Mouse (Mus musculus) G1E (cell line): Measurements from ENCODE around the gene Scfd2. TPM values are rescaled to one million over a fixed set of nuclear protein-coding genes. Genes with fewer than 3 reads are reported as not detected.

ENCODE experiments used
- ATAC-seq: 2 replicates; pipeline ENCODE4 v1.8.0; 2016; ENCODE audit warnings: mild to moderate bottlenecking; ENCODE audit not compliant: insufficient number of reproducible peaks, poor library complexity, low FRiP score, severe bottlenecking; ENCODE audit errors: extremely low read depth
- DNase-seq: peaks from one replicate; pipeline ENCODE4 v3.0.0; 2012; ENCODE audit warnings: low spot score
- H3K27me3 ChIP-seq: 2 replicates; pipeline ENCODE4 v1.6.1; 2012; ENCODE audit warnings: mild to moderate bottlenecking, low read length, inconsistent platforms; ENCODE audit not compliant: insufficient read depth
- H3K36me3 ChIP-seq: replicated peaks from 2 replicates; pipeline ENCODE3; 2012; ENCODE audit warnings: mild to moderate bottlenecking, inconsistent platforms
- H3K4me1 ChIP-seq: 2 replicates; pipeline ENCODE4 v1.6.1; 2012; ENCODE audit warnings: low read depth, low read length, inconsistent platforms, mixed read lengths; ENCODE audit not compliant: insufficient read depth
- H3K4me3 ChIP-seq: 2 replicates; pipeline ENCODE4 v1.5.1; 2012; ENCODE audit warnings: low read depth, mild to moderate bottlenecking, inconsistent platforms, low read length, moderate library complexity, mixed read lengths
- H3K9me3 ChIP-seq: replicated peaks from 2 replicates; pipeline ENCODE4 v1.6.1; 2012; ENCODE audit warnings: inconsistent platforms
- CTCF ChIP-seq: IDR thresholded peaks from 2 replicates; pipeline ENCODE4 v1.5.1; 2012; ENCODE audit warnings: low read depth, low read length, inconsistent platforms, mixed read lengths
- GATA1 ChIP-seq: IDR thresholded peaks from 2 replicates; pipeline ENCODE4 v1.6.1; 2012; ENCODE audit warnings: borderline replicate concordance, low read length, inconsistent platforms, mixed read lengths
- GATA2 ChIP-seq: IDR thresholded peaks from 2 replicates; pipeline ENCODE4 v1.6.1; 2012; ENCODE audit warnings: low read depth, low read length, inconsistent platforms, borderline replicate concordance
- POLR2AphosphoS5 ChIP-seq: IDR thresholded peaks from 2 replicates; pipeline ENCODE4 v1.6.1; 2012; ENCODE audit warnings: low read depth, low read length, inconsistent platforms; ENCODE audit not compliant: insufficient replicate concordance
- TAL1 ChIP-seq: conservative IDR thresholded peaks from 2 replicates; pipeline ENCODE4 v1.6.1; 2012; ENCODE audit warnings: low read depth, low read length, inconsistent platforms, mixed read lengths
- polyA plus RNA-seq: library from polyadenylated mRNA; stranded (reverse); fragments of >175 nt; gene quantifications from 2 replicates; pipeline ENCODE4 v1.2.3, GENCODE M21; 2012
- total RNA-seq, 2 experiments: library from RNA; stranded (forward) in 1 of 2; stranded (reverse) in 1 of 2; fragments of 200-1000 nt in 1 of 2; fragments of >200 nt in 1 of 2; fragmentation: Nextera tagmentation in 1 of 2; gene quantifications; 2 replicates each; pipeline ENCODE4 v1.2.3; 2014 to 2017

The Scfd2 gene
- total and polyA plus RNA-seq, 3 experiments = 5.1 to 12.3 (median 8.9) TPM

DNA sequence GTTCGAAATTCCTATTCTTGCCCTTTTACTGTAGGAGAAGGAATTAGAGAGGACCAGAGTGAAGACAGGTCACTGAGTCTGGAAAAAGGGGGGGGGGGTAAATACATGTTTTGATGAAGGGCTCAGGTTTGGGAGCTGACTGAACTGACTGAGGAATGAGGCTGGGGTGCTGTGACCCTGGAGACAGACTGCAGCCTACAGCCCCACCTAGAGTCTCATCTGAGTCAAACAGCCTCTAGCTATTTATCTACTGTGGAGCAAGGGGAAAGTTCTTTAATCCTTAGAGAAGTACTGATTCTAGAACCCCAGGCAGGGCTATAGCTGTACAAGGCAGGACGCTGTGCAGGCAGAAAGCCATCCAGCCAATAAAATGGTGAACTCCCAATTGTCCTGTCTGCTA is 239.5 kb downstream of the Scfd2 start:
- no peaks in the 10 kb centered on the region; the same call in 1 of the 2 replicates for H3K27me3 ChIP-seq
- no peak for TF ChIP-seq TAL1
- TF ChIP-seq CTCF = no peak
- TF ChIP-seq GATA2 = no peak
- no peak for TF ChIP-seq POLR2AphosphoS5
- no peak for TF ChIP-seq GATA1
- no peaks in the 10 kb centered on the region for H3K4me1 ChIP-seq
- ATAC-seq (no peak), DNase-seq (no peak)
- H3K4me3 ChIP-seq = no peak overlapping the region
- no peaks in the 10 kb centered on the region for H3K9me3 ChIP-seq
- H3K36me3 ChIP-seq = peaks cover 4% of the 10 kb centered on the region

DNA sequence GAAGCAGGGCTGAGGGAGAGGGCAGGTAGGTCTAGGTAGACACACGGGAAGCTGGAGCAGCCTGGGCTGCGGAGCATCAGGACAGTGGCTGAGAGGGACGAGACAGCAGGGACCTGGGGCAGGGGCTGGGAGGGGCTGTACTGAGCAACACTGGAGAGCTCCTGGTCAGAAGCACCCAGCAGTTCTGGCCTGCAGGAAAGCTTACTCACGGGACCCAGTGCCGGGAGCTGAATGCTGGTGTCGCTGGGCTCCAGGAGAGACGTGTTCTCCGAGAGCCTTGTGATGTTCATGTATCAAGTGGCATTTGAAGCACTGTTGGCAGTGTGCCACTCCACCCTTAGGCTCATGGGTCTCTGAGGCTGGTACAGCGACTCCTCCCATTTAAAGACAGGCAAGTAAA is 240.0 kb downstream of the Scfd2 start:
- H3K4me3 ChIP-seq = no peak overlapping the region
- no peaks in the 10 kb centered on the region for H3K9me3 ChIP-seq
- DNase-seq (no peak), ATAC-seq (no peak)
- no peaks in the 10 kb centered on the region for H3K4me1 ChIP-seq
- H3K27me3 ChIP-seq = no peaks in the 10 kb centered on the region; the same call in 1 of the 2 replicates
- H3K36me3 ChIP-seq = peaks cover 4% of the 10 kb centered on the region
- TF ChIP-seq TAL1 (no peak), GATA1 (no peak), GATA2 (no peak), POLR2AphosphoS5 (no peak), CTCF (no peak)

DNA sequence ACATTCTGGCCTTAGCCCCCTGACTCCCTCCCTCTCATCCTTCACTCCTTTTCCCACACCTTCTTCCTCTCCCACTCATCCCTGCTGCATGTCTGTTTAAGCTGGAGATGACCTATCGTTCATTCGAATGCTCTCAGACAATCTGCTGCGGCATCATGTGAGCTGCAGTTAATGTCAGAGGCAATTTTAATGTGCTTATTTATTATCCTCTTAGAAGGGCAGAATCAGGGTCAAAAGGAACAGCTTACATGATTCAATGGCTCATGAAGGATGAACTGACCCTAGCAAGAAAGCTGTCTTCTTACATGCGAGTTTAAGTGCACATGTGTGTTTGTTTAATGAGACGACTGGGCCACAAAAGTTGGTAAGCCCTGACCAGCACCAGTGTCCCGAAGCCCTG is 241.6 kb downstream of the Scfd2 start:
- DNase-seq = no peak
- Histone ChIP-seq H3K4me3 (no peak overlapping the region), H3K9me3 (no peaks in the 10 kb centered on the region), H3K27me3 (no peaks in the 10 kb centered on the region; the same call in 1 of the 2 replicates), H3K4me1 (peaks cover 8% of the 10 kb centered on the region), H3K36me3 (peaks cover 4% of the 10 kb centered on the region)
- TF ChIP-seq GATA2 = no peak
- no peak for TF ChIP-seq POLR2AphosphoS5
- no peak for TF ChIP-seq TAL1
- TF ChIP-seq CTCF = no peak
- TF ChIP-seq GATA1 = no peak
- ATAC-seq = no peak

DNA sequence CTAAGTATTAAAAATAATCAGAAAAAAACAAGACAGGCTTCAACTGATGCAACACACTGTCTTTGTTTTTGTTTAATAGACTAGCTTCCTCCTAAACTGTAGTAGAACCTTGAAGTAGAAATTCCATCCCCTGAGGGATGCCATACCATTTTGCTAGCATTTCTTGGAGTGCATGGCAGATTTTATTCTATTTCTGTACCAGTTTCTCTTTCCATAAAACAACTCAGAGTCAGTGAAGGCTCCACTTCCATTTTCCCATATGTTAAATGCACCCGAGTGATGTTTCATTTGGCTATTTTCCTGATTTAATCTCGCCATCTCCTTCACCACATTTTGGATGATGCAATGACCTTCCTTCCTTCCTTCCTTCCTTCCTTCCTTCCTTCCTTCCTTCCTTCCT is 243.4 kb downstream of the Scfd2 start:
- no peak overlapping the region for H3K4me3 ChIP-seq
- ATAC-seq (no peak), DNase-seq (no peak)
- TF ChIP-seq GATA1 = no peak
- no peaks in the 10 kb centered on the region for H3K9me3 ChIP-seq
- H3K36me3 ChIP-seq = peaks cover 4% of the 10 kb centered on the region
- peaks cover 8% of the 10 kb centered on the region for H3K4me1 ChIP-seq
- no peaks in the 10 kb centered on the region for H3K27me3 ChIP-seq

DNA sequence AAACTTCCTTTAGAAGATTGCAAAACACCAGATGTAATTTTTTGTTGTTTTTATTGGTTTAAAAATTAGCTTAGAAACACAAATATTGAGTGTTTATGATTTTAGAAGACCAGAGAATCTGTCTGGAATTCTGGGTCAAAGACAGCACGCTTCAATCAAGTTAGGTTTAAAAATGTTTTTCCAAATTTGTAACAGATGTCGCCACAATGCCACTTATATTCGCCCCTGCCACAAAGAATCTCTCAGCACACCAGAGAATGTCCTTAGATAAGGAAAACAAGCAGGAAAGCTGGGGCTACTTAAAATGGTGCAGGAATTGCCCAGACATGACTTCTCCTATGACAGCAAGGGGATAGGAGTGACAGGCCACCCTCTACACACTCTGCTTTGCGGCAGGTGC is 245.3 kb downstream of the Scfd2 start:
- Histone ChIP-seq H3K4me1 (peaks cover 8% of the 10 kb centered on the region), H3K9me3 (no peaks in the 10 kb centered on the region), H3K36me3 (no peaks in the 10 kb centered on the region), H3K4me3 (no peak overlapping the region), H3K27me3 (no peaks in the 10 kb centered on the region)
- no peak for ATAC-seq
- TF ChIP-seq GATA1 (no peak), CTCF (no peak), POLR2AphosphoS5 (no peak), GATA2 (no peak), TAL1 (no peak)
- no peak for DNase-seq

DNA sequence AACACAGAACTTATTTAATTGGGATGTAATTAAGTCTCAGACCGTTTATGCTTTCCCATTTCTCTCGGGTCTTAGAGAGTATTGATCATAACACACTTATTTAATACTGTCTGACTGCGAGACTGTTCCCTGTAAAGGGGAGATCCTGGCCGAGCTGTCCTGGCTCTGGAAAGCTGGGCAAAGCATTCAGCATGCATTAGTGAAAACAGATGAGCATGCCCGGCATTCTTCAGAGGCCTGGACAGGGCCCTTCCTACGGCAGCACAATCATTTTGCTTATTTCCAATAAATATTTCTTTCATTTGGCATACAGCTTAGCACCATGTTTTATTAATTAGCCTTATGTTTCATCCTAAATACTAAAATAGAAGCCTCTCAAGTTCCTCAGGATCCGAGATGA is 245.8 kb downstream of the Scfd2 start:
- peaks cover 8% of the 10 kb centered on the region for H3K4me1 ChIP-seq
- ATAC-seq = no peak

DNA sequence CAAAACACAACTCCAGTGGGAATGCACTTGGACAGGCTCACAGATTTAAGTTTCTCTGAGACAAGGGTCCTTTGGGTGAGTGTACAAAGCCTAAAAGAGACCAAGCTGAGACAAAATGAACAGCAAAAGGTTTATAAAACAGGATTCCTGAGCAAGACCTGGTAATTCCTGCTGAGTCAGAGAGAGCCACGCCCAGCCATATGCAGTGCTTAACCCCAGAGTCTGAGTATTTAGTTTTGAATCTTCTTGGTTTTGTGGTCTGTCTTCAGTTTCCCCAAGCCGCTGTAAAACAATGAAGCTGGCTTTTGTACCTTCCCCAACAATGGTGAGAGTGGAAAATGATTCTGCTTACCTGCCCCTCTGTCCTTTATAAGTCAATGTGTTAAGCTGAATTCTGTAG is 246.3 kb downstream of the Scfd2 start:
- DNase-seq (peak; percentile 8), ATAC-seq (no peak)
- no peaks in the 10 kb centered on the region for H3K36me3 ChIP-seq
- H3K4me1 ChIP-seq = peaks cover 8% of the 10 kb centered on the region
- no peak overlapping the region for H3K4me3 ChIP-seq
- no peak for TF ChIP-seq POLR2AphosphoS5
- no peak for TF ChIP-seq GATA2
- no peak for TF ChIP-seq TAL1
- no peak for TF ChIP-seq CTCF
- TF ChIP-seq GATA1 = no peak
- H3K9me3 ChIP-seq = no peaks in the 10 kb centered on the region
- no peaks in the 10 kb centered on the region for H3K27me3 ChIP-seq

More for the DNA sequence above, 245.8 kb downstream of the Scfd2 start:
- no peaks in the 10 kb centered on the region for H3K27me3 ChIP-seq
- no peak for DNase-seq
- H3K4me3 ChIP-seq = no peak overlapping the region
- no peaks in the 10 kb centered on the region for H3K36me3 ChIP-seq
- H3K9me3 ChIP-seq = no peaks in the 10 kb centered on the region
- no peak for TF ChIP-seq TAL1
- no peak for TF ChIP-seq GATA2
- TF ChIP-seq GATA1 = no peak
- no peak for TF ChIP-seq POLR2AphosphoS5
- TF ChIP-seq CTCF = no peak
